Mouse (Mus musculus) liver, postnatal 0 days (tissue): Measurements from ENCODE around the gene Sdr39u1.

Experiments
- CTCF ChIP-seq: sonication (generic); IDR thresholded peaks from 2 replicates; pipeline ENCODE4 v1.5.1; 2016; ENCODE audit warnings: antibody characterized with exemption, low read depth
- EP300 ChIP-seq: IDR thresholded peaks from 2 replicates; pipeline ENCODE4 v1.6.1; 2016; ENCODE audit warnings: antibody characterized with exemption, low read depth, mild to moderate bottlenecking

- no peak for TF ChIP-seq CTCF
- no peak for TF ChIP-seq EP300
Measured at GRCm38 (mm10) chr14:55854406-55855100, 45.5 kb downstream of the Sdr39u1 start.
